Mouse (Mus musculus): ENCODE measurements around the gene Rbm47. TPM values are rescaled to one million over a fixed set of nuclear protein-coding genes. Genes with fewer than 3 reads are reported as not detected.

The Rbm47 gene
- total RNA-seq, 2 experiments from 2014 or later, result 1.7 to 2.2 TPM

GRCm38 (mm10) chr5:66124931-66125330, 48.0 kb downstream of the Rbm47 start:
- DNase-seq, result no peak

GRCm38 (mm10) chr5:66124089-66124400, 48.9 kb downstream of the Rbm47 start:
- no peak for DNase-seq

GRCm38 (mm10) chr5:66123295-66124088, 49.4 kb downstream of the Rbm47 start:
- no peak for DNase-seq

- DNase-seq, result no peak
These were observed 51.7 kb downstream of the Rbm47 start for GRCm38 (mm10) chr5:66121255-66121654.

GRCm38 (mm10) chr5:66114751-66115150, 58.2 kb downstream of the Rbm47 start:
- no peak for DNase-seq

GRCm38 (mm10) chr5:66114208-66114607, 58.7 kb downstream of the Rbm47 start:
- DNase-seq, result no peak

- peak; percentile 10 for DNase-seq
These were observed 60.9 kb downstream of the Rbm47 start for GRCm38 (mm10) chr5:66112059-66112458.

- DNase-seq, result no peak
These were observed 66.5 kb downstream of the Rbm47 start for GRCm38 (mm10) chr5:66106372-66106771.

GRCm38 (mm10) chr5:66105946-66106345, 67.0 kb downstream of the Rbm47 start:
- no peak for DNase-seq

- no peak for DNase-seq
These were observed 67.6 kb downstream of the Rbm47 start for GRCm38 (mm10) chr5:66105366-66105765.

GRCm38 (mm10) chr5:66103386-66103785, 69.5 kb downstream of the Rbm47 start:
- DNase-seq, result no peak

- DNase-seq, result no peak
These were observed 70.1 kb downstream of the Rbm47 start for GRCm38 (mm10) chr5:66102821-66103220.

GRCm38 (mm10) chr5:66101577-66101976, 71.3 kb downstream of the Rbm47 start:
- no peak for DNase-seq

GRCm38 (mm10) chr5:66100322-66100721, 72.6 kb downstream of the Rbm47 start:
- no peak for DNase-seq

- DNase-seq, result no peak
These were observed 74.6 kb downstream of the Rbm47 start for GRCm38 (mm10) chr5:66098094-66098871.

- no peak for DNase-seq
These were observed 76.8 kb downstream of the Rbm47 start for GRCm38 (mm10) chr5:66096081-66096480.

- DNase-seq, result no peak
These were observed 77.8 kb downstream of the Rbm47 start for GRCm38 (mm10) chr5:66095166-66095565.

- DNase-seq, result no peak
These were observed 82.9 kb downstream of the Rbm47 start for GRCm38 (mm10) chr5:66090037-66090436.

- no peak for DNase-seq
These were observed 83.3 kb downstream of the Rbm47 start for GRCm38 (mm10) chr5:66089600-66089999.

- DNase-seq, result no peak
These were observed 84.0 kb downstream of the Rbm47 start for GRCm38 (mm10) chr5:66088902-66089295.

GRCm38 (mm10) chr5:66088247-66088901, 84.5 kb downstream of the Rbm47 start:
- no peak for DNase-seq

- DNase-seq, result no peak
These were observed 86.0 kb downstream of the Rbm47 start for GRCm38 (mm10) chr5:66086952-66087351.

GRCm38 (mm10) chr5:66086304-66086703, 86.6 kb downstream of the Rbm47 start:
- DNase-seq, result no peak

Data from gastrocnemius, postnatal 10 days (tissue).